Mouse (Mus musculus): ENCODE results near the gene Os9. TPM values are rescaled to one million over a fixed set of nuclear protein-coding genes. Genes with fewer than 3 reads are reported as not detected.

Os9 gene
- polyA plus RNA-seq, 1 experiment from 2014 or later: 110 TPM

GRCm38 (mm10) chr10:127054646-127055045, 66.3 kb downstream of the Os9 start:
- Histone ChIP-seq H3K4me2 (replicated peaks; ENCODE audit: low read depth, low read length) (no peak overlapping the region), H3K9me3 (ENCODE audit: low read length) (no peaks in the 10 kb centered on the region), H3K4me3 (ENCODE audit: low read length) (no peak overlapping the region), H3K9ac (replicated peaks; ENCODE audit: low read length) (no peak overlapping the region), H3K36me3 (ENCODE audit: insufficient read depth, low read length) (peaks cover 21% of the 10 kb centered on the region), H3K27me3 (ENCODE audit: insufficient read depth, low read length) (peaks cover 25% of the 10 kb centered on the region), H3K4me1 (ENCODE audit: insufficient read depth, low read length) (peaks cover 11% of the 10 kb centered on the region), H3K27ac (ENCODE audit: low read length) (no peak overlapping the region)
- WGBS: 66% methylated on average over 4 of the region's 4 CpGs
- ATAC-seq (ENCODE audit: low FRiP score, low TSS enrichment): no peak

- no peak overlapping the region for H3K4me3 ChIP-seq (ENCODE audit: low read length)
- H3K36me3 ChIP-seq (ENCODE audit: insufficient read depth, low read length): peaks cover 6% of the 10 kb centered on the region; the same call in 1 of the 2 replicates
- ATAC-seq (ENCODE audit: low FRiP score, low TSS enrichment): no peak; the same call in 1 of the 2 replicates
- no peak overlapping the region for H3K27ac ChIP-seq (ENCODE audit: low read length)
- H3K4me1 ChIP-seq (ENCODE audit: insufficient read depth, low read length): peaks cover 14% of the 10 kb centered on the region
- no peaks in the 10 kb centered on the region for H3K9me3 ChIP-seq (ENCODE audit: low read length)
- H3K27me3 ChIP-seq (ENCODE audit: insufficient read depth, low read length): peaks cover 47% of the 10 kb centered on the region
- no peak overlapping the region for H3K9ac ChIP-seq (replicated peaks; ENCODE audit: low read length)
- no peak overlapping the region for H3K4me2 ChIP-seq (replicated peaks; ENCODE audit: low read depth, low read length)
- WGBS: 20% methylated on average over 10 of the region's 10 CpGs
These were observed 70.8 kb downstream of the Os9 start for GRCm38 (mm10) chr10:127050119-127050474.

GRCm38 (mm10) chr10:127049395-127050118, 71.4 kb downstream of the Os9 start:
- peak; percentile 21; the same call in 1 of the 2 replicates for ATAC-seq (ENCODE audit: low FRiP score, low TSS enrichment)
- H3K27me3 ChIP-seq (ENCODE audit: insufficient read depth, low read length): peaks cover 47% of the 10 kb centered on the region
- no peak overlapping the region for H3K27ac ChIP-seq (ENCODE audit: low read length)

GRCm38 (mm10) chr10:127048608-127049394, 72.1 kb downstream of the Os9 start:
- ATAC-seq (ENCODE audit: low FRiP score, low TSS enrichment): no peak
- Histone ChIP-seq H3K27ac (ENCODE audit: low read length) (no peak overlapping the region), H3K4me2 (replicated peaks; ENCODE audit: low read depth, low read length) (peak overlapping the region; percentile 41), H3K4me3 (ENCODE audit: low read length) (peak overlapping the region; percentile 24), H3K27me3 (ENCODE audit: insufficient read depth, low read length) (peaks cover 47% of the 10 kb centered on the region), H3K36me3 (ENCODE audit: insufficient read depth, low read length) (peaks cover 12% of the 10 kb centered on the region), H3K9me3 (ENCODE audit: low read length) (no peaks in the 10 kb centered on the region), H3K9ac (replicated peaks; ENCODE audit: low read length) (peak overlapping the region; percentile 43), H3K4me1 (ENCODE audit: insufficient read depth, low read length) (peaks cover 14% of the 10 kb centered on the region)
- WGBS: 3% methylated on average over 35 of the region's 35 CpGs

More at GRCm38 (mm10) chr10:127049395-127050118, 71.4 kb downstream of the Os9 start:
- peak overlapping the region; percentile 24 for H3K4me3 ChIP-seq (ENCODE audit: low read length)
- H3K9ac ChIP-seq (replicated peaks; ENCODE audit: low read length): no peak overlapping the region
- WGBS: 2% methylated on average over 29 of the region's 29 CpGs
- no peaks in the 10 kb centered on the region for H3K9me3 ChIP-seq (ENCODE audit: low read length)
- H3K4me2 ChIP-seq (replicated peaks; ENCODE audit: low read depth, low read length): peak overlapping the region; percentile 41
- H3K4me1 ChIP-seq (ENCODE audit: insufficient read depth, low read length): peaks cover 14% of the 10 kb centered on the region
- H3K36me3 ChIP-seq (ENCODE audit: insufficient read depth, low read length): peaks cover 12% of the 10 kb centered on the region

- Histone ChIP-seq H3K4me3 (ENCODE audit: low read length) (peak within 1 kb of the TSS; percentile 24), H3K9ac (replicated peaks; ENCODE audit: low read length) (peak within 1 kb of the TSS; percentile 43), H3K36me3 (ENCODE audit: insufficient read depth, low read length) (peaks cover 12% of the 10 kb centered on the region), H3K4me1 (ENCODE audit: insufficient read depth, low read length) (peaks cover 16% of the 10 kb centered on the region), H3K27ac (ENCODE audit: low read length) (no peak within 1 kb of the TSS), H3K4me2 (replicated peaks; ENCODE audit: low read depth, low read length) (peak within 1 kb of the TSS; percentile 41), H3K27me3 (ENCODE audit: insufficient read depth, low read length) (peaks cover 47% of the 10 kb centered on the region), H3K9me3 (ENCODE audit: low read length) (no peaks in the 10 kb centered on the region)
- ATAC-seq (ENCODE audit: low FRiP score, low TSS enrichment): no peak
- WGBS: 32% methylated on average over 5 of the region's 5 CpGs
These were observed 73.0 kb downstream of the Os9 start, which contains the start of gene Cyp27b1 for GRCm38 (mm10) chr10:127047954-127048353. TSS of gene Cyp27b1 (plus strand) at chr10:127048250.

Other genes starting within 250 kb of the Os9 start
- gene Atp23, start 219.8 kb downstream of the Os9 start, polyA plus RNA-seq (2015; fragmentation: Nextera tagmentation; extraction: Ambion mirVana): 16.5 and 18.4 TPM in 2 replicates
- 70.5 and 76.1 TPM in 2 replicates for gene Ctdsp2, start 142.4 kb downstream of the Os9 start, polyA plus RNA-seq (2015; fragmentation: Nextera tagmentation; extraction: Ambion mirVana)
- 0.17 and 0.22 TPM in 2 replicates for gene Avil, start 120.4 kb downstream of the Os9 start, polyA plus RNA-seq (2015; fragmentation: Nextera tagmentation; extraction: Ambion mirVana)
- 102 and 103 TPM in 2 replicates for gene Tsfm, start 90.3 kb downstream of the Os9 start, polyA plus RNA-seq (2015; fragmentation: Nextera tagmentation; extraction: Ambion mirVana)
- 52.8 and 58.2 TPM in 2 replicates for gene Mettl1, start 79.7 kb downstream of the Os9 start, polyA plus RNA-seq (2015; fragmentation: Nextera tagmentation; extraction: Ambion mirVana)
- gene Eef1akmt3, start 79.6 kb downstream of the Os9 start, polyA plus RNA-seq (2015; fragmentation: Nextera tagmentation; extraction: Ambion mirVana): 0.76 and 0.94 TPM in 2 replicates
- 32.6 and 53.8 TPM in 2 replicates for gene Cyp27b1, start 72.9 kb downstream of the Os9 start, polyA plus RNA-seq (2015; fragmentation: Nextera tagmentation; extraction: Ambion mirVana)
- 1.2 and 1.4 TPM in 2 replicates for gene March9, start 60.9 kb downstream of the Os9 start, polyA plus RNA-seq (2015; fragmentation: Nextera tagmentation; extraction: Ambion mirVana)
- gene Cdk4, start 57.6 kb downstream of the Os9 start, polyA plus RNA-seq (2015; fragmentation: Nextera tagmentation; extraction: Ambion mirVana): 1,871 and 1,917 TPM in 2 replicates
- 205 and 208 TPM in 2 replicates for gene Tspan31, start 50.9 kb downstream of the Os9 start, polyA plus RNA-seq (2015; fragmentation: Nextera tagmentation; extraction: Ambion mirVana)
- gene Agap2, start 45.8 kb downstream of the Os9 start, polyA plus RNA-seq (2015; fragmentation: Nextera tagmentation; extraction: Ambion mirVana): 0.04 and 0.09 TPM in 2 replicates
- gene B4galnt1, start 44.1 kb upstream of the Os9 start, polyA plus RNA-seq (2015; fragmentation: Nextera tagmentation; extraction: Ambion mirVana): 7.2 and 10.1 TPM in 2 replicates
- gene Slc26a10, start 59.5 kb upstream of the Os9 start, polyA plus RNA-seq (2015; fragmentation: Nextera tagmentation; extraction: Ambion mirVana): 2.7 and 4.4 TPM in 2 replicates
- gene Arhgef25, start 69.0 kb upstream of the Os9 start, polyA plus RNA-seq (2015; fragmentation: Nextera tagmentation; extraction: Ambion mirVana): 47.8 and 53.8 TPM in 2 replicates
- gene Dtx3, start 74.6 kb upstream of the Os9 start, polyA plus RNA-seq (2015; fragmentation: Nextera tagmentation; extraction: Ambion mirVana): 115 and 125 TPM in 2 replicates
- 50.9 and 52.2 TPM in 2 replicates for gene Pip4k2c, start 90.5 kb upstream of the Os9 start, polyA plus RNA-seq (2015; fragmentation: Nextera tagmentation; extraction: Ambion mirVana)
- gene Kif5a, start 142.2 kb upstream of the Os9 start, polyA plus RNA-seq (2015; fragmentation: Nextera tagmentation; extraction: Ambion mirVana): 0.76 and 1.7 TPM in 2 replicates
- 206 and 212 TPM in 2 replicates for gene Dctn2, start 145.2 kb upstream of the Os9 start, polyA plus RNA-seq (2015; fragmentation: Nextera tagmentation; extraction: Ambion mirVana)
- gene Mbd6, start 167.9 kb upstream of the Os9 start, polyA plus RNA-seq (2015; fragmentation: Nextera tagmentation; extraction: Ambion mirVana): 13.3 and 14.8 TPM in 2 replicates
- 115 and 123 TPM in 2 replicates for gene Mars, start 190.7 kb upstream of the Os9 start, polyA plus RNA-seq (2015; fragmentation: Nextera tagmentation; extraction: Ambion mirVana)
- gene Arhgap9, start 200.8 kb upstream of the Os9 start, polyA plus RNA-seq (2015; fragmentation: Nextera tagmentation; extraction: Ambion mirVana): 2.5 and 2.6 TPM in 2 replicates
- 7.5 and 9.5 TPM in 2 replicates for gene Gli1, start 220.8 kb upstream of the Os9 start, polyA plus RNA-seq (2015; fragmentation: Nextera tagmentation; extraction: Ambion mirVana)
- gene Inhbe, start 233.3 kb upstream of the Os9 start, polyA plus RNA-seq (2015; fragmentation: Nextera tagmentation; extraction: Ambion mirVana): 0.08 TPM in 1 of 2 replicates, not detected in the other
- 0.09 and 0.24 TPM in 2 replicates for gene Inhbc, start 249.3 kb upstream of the Os9 start, polyA plus RNA-seq (2015; fragmentation: Nextera tagmentation; extraction: Ambion mirVana)

Measured in kidney, embryonic 16.5 days (tissue).